Mouse (Mus musculus) olfactory bulb, adult 2 months (tissue): Measurements from ENCODE around the gene Apbb2.

Experiments
- CTCF ChIP-seq: fragments of 200-500 bp; IDR thresholded peaks from 2 replicates; pipeline ENCODE4 v1.5.1; 2012; ENCODE audit warnings: low read depth, mild to moderate bottlenecking, low read length, moderate library complexity; ENCODE audit not compliant: insufficient read depth
- POLR2A ChIP-seq: fragments of 200-500 bp; IDR thresholded peaks from 2 replicates; pipeline ENCODE4 v1.6.1; 2012; ENCODE audit warnings: mild to moderate bottlenecking, low read depth, low read length, moderate library complexity; ENCODE audit not compliant: insufficient read depth

GRCm38 (mm10) chr5:66572086-66572855 is 46.3 kb downstream of the Apbb2 start:
- no peak for TF ChIP-seq POLR2A
- TF ChIP-seq CTCF = no peak
